Mouse (Mus musculus) lung, adult 2 months (tissue): ENCODE results near the gene Itgam. TPM values are rescaled to one million over a fixed set of nuclear protein-coding genes. Genes with fewer than 3 reads are reported as not detected.
A peak's percentile ranks its signal among the peaks of the same experiment; 100 is the strongest.

Experiments used
- DNase-seq: peaks from one replicate; pipeline ENCODE4 v3.0.0; 2022
- H3K4me1 ChIP-seq: fragments of 200-500 bp; 2 replicates; pipeline ENCODE4 v1.6.1; 2011; ENCODE audit warnings: low read length; ENCODE audit not compliant: control insufficient read depth, insufficient read depth
- H3K4me3 ChIP-seq: fragments of 200-500 bp; replicated peaks from 2 replicates; pipeline ENCODE3; 2011; ENCODE audit warnings: low read depth, mild to moderate bottlenecking, control low read depth, low read length; ENCODE audit errors: extremely low read depth
- CTCF ChIP-seq: fragments of 200-500 bp; IDR thresholded peaks from 2 replicates; pipeline ENCODE4 v1.5.1; 2011; ENCODE audit warnings: mild to moderate bottlenecking, low read length, control low read depth; ENCODE audit not compliant: insufficient read depth
- POLR2A ChIP-seq: fragments of 200-500 bp; IDR thresholded peaks from 2 replicates; pipeline ENCODE4 v1.6.1; 2011; ENCODE audit warnings: low read depth, mild to moderate bottlenecking, control low read depth, low read length, borderline replicate concordance; ENCODE audit errors: extremely low read depth
- WGBS: fragments of 180-500 bp; shearing (Covaris S2); methylation state at CpG from one replicate; pipeline ENCODE4 v1.1.7; 2018; 5-methylcytosine and 5-hydroxymethylcytosine counted together
- polyA plus RNA-seq: library from polyadenylated mRNA; depleted of rRNA; stranded (reverse); fragments of >200 nt; gene quantifications from 2 replicates; pipeline ENCODE4 v1.2.3, GENCODE M21; 2012

Gene Itgam
- polyA plus RNA-seq, 1 experiment, result 27.6 TPM

- Histone ChIP-seq H3K4me1 (no peaks in the 10 kb centered on the region), H3K4me3 (no peak overlapping the region)
- 55% methylated on average over 4 of the region's 4 CpGs for WGBS
- DNase-seq, result no peak
- no peak for TF ChIP-seq POLR2A
- TF ChIP-seq CTCF, result no peak
Measured at GRCm38 (mm10) chr7:128071816-128072215, 9.4 kb downstream of the Itgam start.

DNA sequence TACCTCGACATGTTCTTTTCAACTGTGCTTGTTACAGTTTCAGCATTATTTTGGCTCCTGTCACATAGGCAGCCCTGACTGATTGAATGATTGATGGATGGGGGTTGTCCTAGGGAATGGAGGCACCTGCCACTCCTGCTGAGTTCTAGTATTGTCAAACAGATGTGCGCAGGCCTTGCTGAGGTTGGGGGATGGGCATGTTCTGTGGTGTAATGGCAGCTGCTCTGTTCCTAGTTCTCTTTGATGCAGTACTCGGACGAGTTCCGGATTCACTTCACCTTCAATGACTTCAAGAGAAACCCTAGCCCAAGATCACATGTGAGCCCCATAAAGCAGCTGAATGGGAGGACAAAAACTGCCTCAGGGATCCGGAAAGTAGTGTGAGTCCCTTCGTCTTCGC lies 17.6 kb downstream of the Itgam start:
- no peak for TF ChIP-seq CTCF
- TF ChIP-seq POLR2A, result no peak
- H3K4me1 ChIP-seq, result no peaks in the 10 kb centered on the region
- 77% methylated on average over 8 of the region's 8 CpGs for WGBS
- H3K4me3 ChIP-seq, result no peak overlapping the region
- DNase-seq, result no peak

- no peaks in the 10 kb centered on the region for H3K4me1 ChIP-seq
- no peak for DNase-seq
- no peak overlapping the region for H3K4me3 ChIP-seq
- 57% methylated on average over 7 of the region's 7 CpGs for WGBS
- TF ChIP-seq POLR2A (no peak), CTCF (no peak)
Measured at GRCm38 (mm10) chr7:128089141-128089540, 26.7 kb downstream of the Itgam start.

DNA sequence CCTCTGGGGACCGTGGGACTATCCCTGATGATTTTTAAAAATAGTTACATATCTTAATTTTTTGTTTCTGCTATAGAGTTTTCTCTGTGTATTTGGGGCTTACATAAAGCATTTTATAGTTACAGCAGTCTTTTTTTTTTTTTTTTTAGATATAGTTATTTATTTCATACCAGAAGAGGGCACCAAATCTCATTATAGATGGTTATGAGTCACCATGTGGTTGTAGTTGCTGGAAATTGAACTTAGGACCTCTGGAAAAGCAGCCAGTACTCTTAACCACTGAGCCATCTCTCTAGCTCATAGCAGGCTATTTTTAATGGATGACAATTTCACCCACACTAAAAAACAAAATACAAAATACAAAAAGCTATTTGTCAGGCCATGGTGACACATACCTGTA lies 35.7 kb downstream of the Itgam start:
- no peak for DNase-seq
- Histone ChIP-seq H3K4me3 (no peak overlapping the region), H3K4me1 (no peaks in the 10 kb centered on the region)
- WGBS, result 72% methylated on average over 1 of the region's 1 CpGs
- TF ChIP-seq POLR2A (no peak), CTCF (no peak)

- TF ChIP-seq CTCF (no peak), POLR2A (no peak)
- 67% methylated on average over 2 of the region's 2 CpGs for WGBS
Measured at GRCm38 (mm10) chr7:128100742-128101357, 38.4 kb downstream of the Itgam start.

DNA sequence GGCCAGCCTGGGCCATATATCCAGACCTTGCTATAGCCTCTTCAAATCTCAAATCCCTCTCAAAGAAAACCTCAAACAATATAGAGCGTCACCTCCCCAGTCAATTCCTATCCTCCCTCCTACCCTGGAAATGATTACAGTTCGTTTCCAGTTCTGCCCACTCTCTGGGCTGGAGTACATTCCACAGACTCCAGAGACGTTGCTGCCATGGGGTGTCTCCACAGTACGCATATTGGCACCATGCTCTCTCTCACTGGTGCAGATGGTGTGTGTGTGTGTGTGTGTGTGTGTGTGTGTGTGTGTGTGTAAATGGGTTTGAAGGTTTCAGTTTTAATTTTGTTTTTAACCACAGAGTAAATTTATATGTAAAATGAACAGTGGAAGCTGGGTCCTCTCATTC lies 42.8 kb downstream of the Itgam start:
- WGBS, result 53% methylated on average over 4 of the region's 4 CpGs
- Histone ChIP-seq H3K4me3 (no peak overlapping the region), H3K4me1 (no peaks in the 10 kb centered on the region)
- DNase-seq, result no peak
- TF ChIP-seq POLR2A (no peak), CTCF (0 out of 2 replicates have a peak, but pooled peaks have one; percentile 9)

More at GRCm38 (mm10) chr7:128100742-128101357, 38.4 kb downstream of the Itgam start:
- Histone ChIP-seq H3K4me1 (no peaks in the 10 kb centered on the region), H3K4me3 (no peak overlapping the region)
- DNase-seq, result no peak

DNA sequence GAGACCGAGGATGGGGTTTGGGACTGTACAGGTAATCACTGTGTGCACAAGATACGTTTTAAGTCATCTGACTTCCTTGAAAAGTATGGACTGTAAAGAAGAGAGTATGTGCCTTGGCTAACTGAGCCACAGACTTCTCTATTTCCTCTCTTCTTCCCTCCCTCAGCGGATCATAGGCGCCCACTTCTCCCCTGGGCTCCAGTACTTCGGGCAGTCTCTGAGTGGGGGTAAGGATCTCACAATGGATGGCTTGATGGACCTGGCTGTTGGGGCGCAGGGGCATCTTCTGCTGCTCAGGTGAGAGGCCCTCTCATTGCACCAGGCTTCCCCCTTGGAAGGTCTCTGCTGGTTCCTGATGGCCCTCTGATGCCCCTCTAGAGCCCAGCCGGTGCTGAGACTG lies 45.0 kb downstream of the Itgam start:
- TF ChIP-seq POLR2A (no peak), CTCF (no peak)
- no peak for DNase-seq
- Histone ChIP-seq H3K4me3 (no peak overlapping the region), H3K4me1 (no peaks in the 10 kb centered on the region)
- 89% methylated on average over 7 of the region's 7 CpGs for WGBS

GRCm38 (mm10) chr7:128110314-128110713 lies 47.9 kb downstream of the Itgam start:
- WGBS, result 36% methylated on average over 2 of the region's 2 CpGs
- DNase-seq, result no peak
- TF ChIP-seq POLR2A, result no peak
- no peak for TF ChIP-seq CTCF
- Histone ChIP-seq H3K4me3 (no peak overlapping the region), H3K4me1 (no peaks in the 10 kb centered on the region)

GRCm38 (mm10) chr7:128112131-128112530 lies 49.7 kb downstream of the Itgam start:
- no peak for DNase-seq
- WGBS, result 90% methylated on average over 11 of the region's 11 CpGs
- Histone ChIP-seq H3K4me1 (no peaks in the 10 kb centered on the region), H3K4me3 (no peak overlapping the region)
- TF ChIP-seq CTCF, result no peak
- TF ChIP-seq POLR2A, result no peak

GRCm38 (mm10) chr7:128114371-128115105 lies 52.1 kb downstream of the Itgam start:
- DNase-seq, result no peak
- TF ChIP-seq POLR2A, result no peak
- TF ChIP-seq CTCF, result no peak
- H3K4me1 ChIP-seq, result no peaks in the 10 kb centered on the region
- no peak overlapping the region for H3K4me3 ChIP-seq
- WGBS, result 94% methylated on average over 11 of the region's 11 CpGs
